Mouse (Mus musculus): ENCODE measurements around the gene Slc43a1. TPM values are rescaled to one million over a fixed set of nuclear protein-coding genes. Genes with fewer than 3 reads are reported as not detected.
"Not testable (repeated sequence)": the region's sequence is repeated elsewhere in the genome, so short reads cannot be mapped to it uniquely, and the experiment has no call there.

Gene Slc43a1
- polyA plus RNA-seq, 1 experiment from 2014 or later = 17.8 TPM

- 5% methylated on average over 5 of the region's 5 CpGs for WGBS
These were observed 51.3 kb downstream of the Slc43a1 start for GRCm38 (mm10) chr2:84890045-84890340.

GRCm38 (mm10) chr2:84893359-84893758 is 54.7 kb downstream of the Slc43a1 start:
- Histone ChIP-seq H3K36me3 (ENCODE audit: control insufficient read depth, insufficient read depth, low read length) (no peaks in the 10 kb centered on the region), H3K4me3 (ENCODE audit: low read depth, low read length) (no peak overlapping the region), H3K27ac (ENCODE audit: low read depth, low read length) (no peak overlapping the region), H3K27me3 (ENCODE audit: control insufficient read depth, insufficient read depth, low read length) (peaks cover 14% of the 10 kb centered on the region), H3K9ac (ENCODE audit: low read length) (no peak overlapping the region), H3K4me1 (ENCODE audit: control insufficient read depth, insufficient read depth, low read length) (no peaks in the 10 kb centered on the region; the same call in 1 of the 2 replicates), H3K9me3 (ENCODE audit: control insufficient read depth, low read length) (no peaks in the 10 kb centered on the region), H3K4me2 (ENCODE audit: low read depth) (no peak overlapping the region)
- ATAC-seq (ENCODE audit: insufficient read depth, low FRiP score, low TSS enrichment) = no peak
- DNase-seq (ENCODE audit: low spot score) = no peak
- 63% methylated on average over 6 of the region's 6 CpGs for WGBS

More at GRCm38 (mm10) chr2:84890045-84890340, 51.3 kb downstream of the Slc43a1 start:
- ATAC-seq (ENCODE audit: insufficient read depth, low FRiP score, low TSS enrichment) (peak; percentile 46; the same call in 1 of the 2 replicates), DNase-seq (ENCODE audit: low spot score) (peak; percentile 80)
- H3K9me3 ChIP-seq (ENCODE audit: control insufficient read depth, low read length) = no peaks in the 10 kb centered on the region
- H3K4me1 ChIP-seq (ENCODE audit: control insufficient read depth, insufficient read depth, low read length) = peaks cover 15% of the 10 kb centered on the region
- H3K4me3 ChIP-seq (ENCODE audit: low read depth, low read length) = no peak overlapping the region
- H3K9ac ChIP-seq (ENCODE audit: low read length) = no peak overlapping the region
- peaks cover 48% of the 10 kb centered on the region for H3K27me3 ChIP-seq (ENCODE audit: control insufficient read depth, insufficient read depth, low read length)
- H3K4me2 ChIP-seq (ENCODE audit: low read depth) = no peak overlapping the region
- H3K36me3 ChIP-seq (ENCODE audit: control insufficient read depth, insufficient read depth, low read length) = no peaks in the 10 kb centered on the region
- no peak overlapping the region for H3K27ac ChIP-seq (ENCODE audit: low read depth, low read length)

GRCm38 (mm10) chr2:84895495-84896198 is 57.0 kb downstream of the Slc43a1 start:
- Histone ChIP-seq H3K9ac (ENCODE audit: low read length) (no peak overlapping the region), H3K27me3 (ENCODE audit: control insufficient read depth, insufficient read depth, low read length) (no peaks in the 10 kb centered on the region), H3K27ac (ENCODE audit: low read depth, low read length) (no peak overlapping the region), H3K4me3 (ENCODE audit: low read depth, low read length) (no peak overlapping the region), H3K4me2 (ENCODE audit: low read depth) (no peak overlapping the region), H3K36me3 (ENCODE audit: control insufficient read depth, insufficient read depth, low read length) (no peaks in the 10 kb centered on the region), H3K9me3 (ENCODE audit: control insufficient read depth, low read length) (no peaks in the 10 kb centered on the region), H3K4me1 (ENCODE audit: control insufficient read depth, insufficient read depth, low read length) (no peaks in the 10 kb centered on the region)
- ATAC-seq (ENCODE audit: insufficient read depth, low FRiP score, low TSS enrichment) (no peak), DNase-seq (ENCODE audit: low spot score) (no peak)
- 65% methylated on average over 4 of the region's 4 CpGs for WGBS

- not testable (repeated sequence) for H3K4me1 ChIP-seq (ENCODE audit: control insufficient read depth, insufficient read depth, low read length)
- WGBS = 92% methylated on average over 6 of the region's 6 CpGs
These were observed 58.0 kb downstream of the Slc43a1 start for GRCm38 (mm10) chr2:84896686-84897085.

GRCm38 (mm10) chr2:84912722-84913121 is 74.1 kb downstream of the Slc43a1 start:
- ATAC-seq (ENCODE audit: insufficient read depth, low FRiP score, low TSS enrichment) (no peak), DNase-seq (ENCODE audit: low spot score) (peak; percentile 32)
- no peaks in the 10 kb centered on the region for H3K36me3 ChIP-seq (ENCODE audit: control insufficient read depth, insufficient read depth, low read length)
- H3K27ac ChIP-seq (ENCODE audit: low read depth, low read length) = no peak overlapping the region
- 52% methylated on average over 3 of the region's 3 CpGs for WGBS
- no peaks in the 10 kb centered on the region for H3K9me3 ChIP-seq (ENCODE audit: control insufficient read depth, low read length)
- no peaks in the 10 kb centered on the region for H3K4me1 ChIP-seq (ENCODE audit: control insufficient read depth, insufficient read depth, low read length)
- no peak overlapping the region for H3K4me2 ChIP-seq (ENCODE audit: low read depth)
- no peak overlapping the region for H3K4me3 ChIP-seq (ENCODE audit: low read depth, low read length)
- no peak overlapping the region for H3K9ac ChIP-seq (ENCODE audit: low read length)
- no peaks in the 10 kb centered on the region for H3K27me3 ChIP-seq (ENCODE audit: control insufficient read depth, insufficient read depth, low read length)

More at GRCm38 (mm10) chr2:84896686-84897085, 58.0 kb downstream of the Slc43a1 start:
- H3K27me3 ChIP-seq (ENCODE audit: control insufficient read depth, insufficient read depth, low read length); H3K4me2 ChIP-seq (ENCODE audit: low read depth); H3K4me3 ChIP-seq (ENCODE audit: low read depth, low read length); ATAC-seq (ENCODE audit: insufficient read depth, low FRiP score, low TSS enrichment); H3K9me3 ChIP-seq (ENCODE audit: control insufficient read depth, low read length); H3K9ac ChIP-seq (ENCODE audit: low read length); DNase-seq (ENCODE audit: low spot score); H3K27ac ChIP-seq (ENCODE audit: low read depth, low read length); H3K36me3 ChIP-seq (ENCODE audit: control insufficient read depth, insufficient read depth, low read length): not testable (repeated sequence)

Other genes starting within 250 kb of the Slc43a1 start
- gene Ctnnd1, start 188.1 kb upstream of the Slc43a1 start, polyA plus RNA-seq (2014; fragmentation: Nextera tagmentation; extraction: Ambion mirVana) = 37.5 and 43.0 TPM in 2 replicates
- 0.21 and 0.27 TPM in 2 replicates for gene Btbd18, start 179.8 kb upstream of the Slc43a1 start, polyA plus RNA-seq (2014; fragmentation: Nextera tagmentation; extraction: Ambion mirVana)
- 378 and 404 TPM in 2 replicates for gene Selenoh, start 168.1 kb upstream of the Slc43a1 start, polyA plus RNA-seq (2014; fragmentation: Nextera tagmentation; extraction: Ambion mirVana)
- not detected in 2 replicates for gene Gm28635, start 160.8 kb upstream of the Slc43a1 start, polyA plus RNA-seq (2014; fragmentation: Nextera tagmentation; extraction: Ambion mirVana)
- 59.4 and 59.6 TPM in 2 replicates for gene Med19, start 160.4 kb upstream of the Slc43a1 start, polyA plus RNA-seq (2014; fragmentation: Nextera tagmentation; extraction: Ambion mirVana)
- gene Tmx2, start 159.7 kb upstream of the Slc43a1 start, polyA plus RNA-seq (2014; fragmentation: Nextera tagmentation; extraction: Ambion mirVana) = 180 and 189 TPM in 2 replicates
- gene Zdhhc5, start 123.7 kb upstream of the Slc43a1 start, polyA plus RNA-seq (2014; fragmentation: Nextera tagmentation; extraction: Ambion mirVana) = 27.4 and 27.6 TPM in 2 replicates
- gene Clp1, start 111.5 kb upstream of the Slc43a1 start, polyA plus RNA-seq (2014; fragmentation: Nextera tagmentation; extraction: Ambion mirVana) = 47.2 and 48.5 TPM in 2 replicates
- 10.5 and 12.9 TPM in 2 replicates for gene Ypel4, start 104.8 kb upstream of the Slc43a1 start, polyA plus RNA-seq (2014; fragmentation: Nextera tagmentation; extraction: Ambion mirVana)
- 4.5 and 5.1 TPM in 2 replicates for gene Gm19426, start 95.2 kb upstream of the Slc43a1 start, polyA plus RNA-seq (2014; fragmentation: Nextera tagmentation; extraction: Ambion mirVana)
- 30.9 and 31.9 TPM in 2 replicates for gene Serping1, start 63.4 kb upstream of the Slc43a1 start, polyA plus RNA-seq (2014; fragmentation: Nextera tagmentation; extraction: Ambion mirVana)
- 32.8 and 34.9 TPM in 2 replicates for gene Ube2l6, start 40.0 kb upstream of the Slc43a1 start, polyA plus RNA-seq (2014; fragmentation: Nextera tagmentation; extraction: Ambion mirVana)
- gene Smtnl1, start 16.2 kb upstream of the Slc43a1 start, polyA plus RNA-seq (2014; fragmentation: Nextera tagmentation; extraction: Ambion mirVana) = 0.29 TPM in 1 of 2 replicates, not detected in the other
- gene Timm10, start 11.9 kb upstream of the Slc43a1 start, polyA plus RNA-seq (2014; fragmentation: Nextera tagmentation; extraction: Ambion mirVana) = 53.3 and 56.6 TPM in 2 replicates
- gene Rtn4rl2, start 47.9 kb downstream of the Slc43a1 start, polyA plus RNA-seq (2014; fragmentation: Nextera tagmentation; extraction: Ambion mirVana) = 7.2 TPM in 2 replicates
- 23.1 and 25.4 TPM in 2 replicates for gene Slc43a3, start 97.7 kb downstream of the Slc43a1 start, polyA plus RNA-seq (2014; fragmentation: Nextera tagmentation; extraction: Ambion mirVana)
- gene Prg2, start 141.6 kb downstream of the Slc43a1 start, polyA plus RNA-seq (2014; fragmentation: Nextera tagmentation; extraction: Ambion mirVana) = 0.41 TPM in 1 of 2 replicates, not detected in the other
- not detected in 2 replicates for gene Prg3, start 149.4 kb downstream of the Slc43a1 start, polyA plus RNA-seq (2014; fragmentation: Nextera tagmentation; extraction: Ambion mirVana)
- 346 and 359 TPM in 2 replicates for gene Ssrp1, start 198.4 kb downstream of the Slc43a1 start, polyA plus RNA-seq (2014; fragmentation: Nextera tagmentation; extraction: Ambion mirVana)
- gene P2rx3, start 198.6 kb downstream of the Slc43a1 start, polyA plus RNA-seq (2014; fragmentation: Nextera tagmentation; extraction: Ambion mirVana) = 10.9 and 15.7 TPM in 2 replicates
- 5.8 and 7.9 TPM in 2 replicates for gene Tnks1bp1, start 209.2 kb downstream of the Slc43a1 start, polyA plus RNA-seq (2014; fragmentation: Nextera tagmentation; extraction: Ambion mirVana)